Mouse (Mus musculus) urinary bladder, postnatal 25 days (tissue): Measurements from ENCODE around the gene Stox2.

Experiments
- DNase-seq: peaks from one replicate; pipeline ENCODE4 v3.0.0; 2022; ENCODE audit warnings: low spot score

Gene Stox2

DNA sequence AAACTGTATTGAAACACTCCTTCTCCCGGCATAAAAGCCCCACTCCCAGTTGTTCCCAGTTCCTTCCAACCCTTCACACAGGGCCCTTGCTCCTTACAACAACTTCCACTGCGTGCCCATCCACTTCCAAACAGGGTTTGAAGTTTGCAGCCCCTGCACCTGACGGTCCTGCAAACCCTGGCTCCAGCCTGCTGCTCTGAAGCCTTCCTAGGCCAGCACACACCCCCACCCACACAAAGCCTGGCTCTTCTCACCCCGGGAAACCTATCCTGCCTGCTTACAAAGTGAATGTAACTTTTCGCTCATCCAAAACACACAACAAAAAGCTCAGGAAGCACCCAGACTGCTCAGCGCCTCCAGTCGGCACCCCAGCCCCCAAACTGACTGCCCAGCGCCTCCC is 37.1 kb downstream of the Stox2 start:
- no peak for DNase-seq

DNA sequence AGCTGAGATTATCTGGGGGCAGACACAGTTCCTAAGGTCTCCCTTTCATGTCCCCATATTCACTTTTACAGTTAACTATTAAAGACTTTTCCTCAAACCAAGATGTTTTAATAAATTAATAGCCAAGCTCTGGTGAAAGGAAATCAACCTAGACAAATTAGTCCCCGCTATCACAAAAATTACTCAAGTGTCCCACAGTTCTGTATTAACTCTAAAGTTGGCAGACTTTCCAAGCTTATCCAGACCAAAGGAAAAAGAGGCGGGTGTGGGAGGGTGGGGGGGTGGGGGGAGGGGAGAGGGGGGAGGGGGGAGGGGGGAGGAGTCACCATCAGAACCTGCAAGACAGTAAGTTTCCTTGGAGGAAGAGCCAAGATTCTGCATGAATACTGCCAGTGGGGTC is 41.3 kb downstream of the Stox2 start:
- DNase-seq, result no peak

DNA sequence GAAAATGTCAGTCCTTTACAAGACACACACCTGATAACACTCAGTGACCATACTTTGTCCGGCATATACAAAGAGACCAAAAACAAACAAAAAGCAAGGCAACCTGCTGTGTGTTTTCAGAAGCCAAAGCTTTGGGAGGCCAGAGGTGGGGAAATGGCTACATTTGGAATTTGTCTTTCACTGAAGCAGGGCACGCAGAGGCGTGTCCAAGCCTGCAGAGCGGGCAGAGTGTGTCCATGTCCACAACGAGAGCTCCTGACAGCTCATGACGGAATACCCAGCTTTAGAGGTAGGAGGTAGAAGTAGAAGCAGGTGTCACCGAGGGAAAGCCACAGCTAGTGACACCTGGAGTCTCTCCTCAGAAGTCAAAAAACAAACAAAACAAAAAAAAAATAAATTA is 53.2 kb downstream of the Stox2 start:
- peak; percentile 45 for DNase-seq

DNA sequence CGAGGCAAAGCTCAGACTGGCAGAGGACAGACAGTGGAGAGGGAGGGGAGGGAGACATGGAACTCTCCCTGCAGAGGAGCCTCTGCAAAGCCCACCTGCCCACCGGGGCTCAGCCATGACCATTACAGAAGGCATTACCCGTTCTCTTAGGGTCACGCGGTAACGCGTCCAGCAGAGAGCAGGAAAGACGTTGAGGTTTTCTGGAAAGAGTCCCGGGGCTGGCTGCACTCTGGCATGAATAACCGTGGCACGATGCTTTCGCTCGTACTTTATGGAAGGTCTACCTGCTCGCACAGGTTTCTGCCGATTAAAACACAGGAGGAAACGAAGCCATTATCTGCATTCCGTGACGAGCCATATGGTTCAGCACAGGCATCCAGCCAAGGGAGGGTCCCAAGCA is 53.9 kb downstream of the Stox2 start:
- peak; percentile 20 for DNase-seq

DNA sequence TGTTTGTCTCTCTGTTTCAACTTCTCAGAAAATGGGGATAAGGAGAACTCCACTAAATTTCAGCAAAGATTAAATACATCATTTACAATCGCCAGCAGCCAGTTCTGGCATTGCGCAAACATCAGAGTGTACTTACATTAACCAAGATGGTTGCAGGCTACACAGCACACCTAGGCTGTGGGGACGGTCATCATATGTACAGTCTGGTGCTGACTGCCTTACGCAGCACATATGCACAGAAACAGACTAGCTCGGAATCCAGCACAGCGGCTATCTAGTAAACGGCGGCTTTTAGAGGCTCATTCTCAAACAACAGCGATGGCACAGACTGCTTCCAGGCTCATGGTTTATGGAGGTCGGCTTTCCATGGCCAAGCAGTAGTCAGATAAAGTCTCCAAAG is 54.3 kb downstream of the Stox2 start:
- DNase-seq, result no peak

DNA sequence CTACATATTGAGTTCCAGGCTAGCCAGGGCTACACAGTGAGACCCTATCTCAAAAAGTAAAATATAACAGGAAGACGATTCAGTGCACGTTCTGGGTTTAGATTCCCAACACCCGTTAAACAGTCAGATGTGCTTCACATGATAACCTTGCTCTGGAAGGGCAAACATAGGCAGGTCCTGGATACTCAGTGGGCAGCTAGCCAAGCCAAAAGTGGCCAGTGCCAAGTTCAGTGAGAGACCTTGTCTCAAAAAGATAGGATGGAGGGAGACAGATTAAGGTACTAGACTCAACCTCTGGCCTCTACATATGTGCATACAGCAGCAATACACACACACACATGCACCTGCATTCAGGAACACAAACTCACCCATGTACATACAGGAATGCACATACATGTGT is 56.7 kb downstream of the Stox2 start:
- no peak for DNase-seq

DNA sequence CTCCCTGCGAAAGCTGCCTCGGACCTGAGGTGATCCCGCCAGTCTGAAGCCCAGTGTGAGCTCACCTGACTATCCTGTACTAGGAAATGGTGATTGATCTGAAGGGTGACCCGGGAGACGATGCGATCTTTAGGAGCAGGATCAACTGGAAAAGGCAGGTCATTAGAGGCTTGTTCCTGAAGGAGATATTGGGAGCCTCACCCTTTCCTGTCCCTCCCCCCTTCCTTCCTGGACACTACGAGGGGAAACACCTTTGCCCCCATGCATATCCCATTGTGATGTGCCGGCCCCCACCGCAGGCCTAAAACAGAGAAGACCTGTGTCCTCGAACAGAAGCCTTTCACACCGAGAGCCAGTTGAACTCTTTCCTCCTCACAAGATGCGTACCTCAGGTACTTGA is 58.0 kb downstream of the Stox2 start:
- DNase-seq, result no peak

DNA sequence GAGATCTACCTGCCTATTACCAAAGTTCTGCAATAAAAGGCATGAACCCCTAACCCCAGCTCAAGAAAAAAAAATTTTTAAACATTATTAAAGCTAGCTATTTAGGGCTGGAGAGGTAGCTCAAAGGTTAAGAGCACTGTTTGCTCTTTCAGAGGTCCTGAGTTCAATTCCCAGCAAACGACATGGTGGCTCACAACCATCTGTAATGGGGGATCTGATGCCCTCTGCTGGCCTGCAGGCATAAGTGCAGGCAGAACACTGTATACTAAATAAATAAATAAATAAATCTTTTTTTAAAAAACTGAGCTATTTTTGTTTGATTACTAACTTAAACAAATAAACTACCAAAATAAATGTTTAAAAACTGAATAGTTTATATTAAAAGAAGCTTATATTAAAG is 60.4 kb downstream of the Stox2 start:
- no peak for DNase-seq

DNA sequence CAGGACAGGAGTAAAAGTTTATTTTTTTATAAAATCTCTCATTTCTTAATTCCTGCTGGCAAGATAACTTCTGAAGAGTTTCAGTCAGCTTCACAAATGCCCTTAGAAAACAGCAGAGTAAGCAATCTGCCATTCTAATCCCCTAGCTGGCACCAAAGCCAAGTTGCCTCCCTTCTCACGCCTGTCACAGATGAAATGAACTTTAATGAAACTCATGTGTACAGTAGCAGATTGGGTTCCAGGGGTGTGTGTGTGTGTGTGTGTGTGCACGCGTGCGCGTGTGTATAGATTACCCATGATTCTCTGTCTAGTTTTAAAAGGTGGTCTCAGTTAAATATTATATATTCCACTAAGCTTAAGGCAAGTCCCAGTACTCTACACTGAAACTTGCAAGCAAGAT is 62.0 kb downstream of the Stox2 start:
- no peak for DNase-seq

DNA sequence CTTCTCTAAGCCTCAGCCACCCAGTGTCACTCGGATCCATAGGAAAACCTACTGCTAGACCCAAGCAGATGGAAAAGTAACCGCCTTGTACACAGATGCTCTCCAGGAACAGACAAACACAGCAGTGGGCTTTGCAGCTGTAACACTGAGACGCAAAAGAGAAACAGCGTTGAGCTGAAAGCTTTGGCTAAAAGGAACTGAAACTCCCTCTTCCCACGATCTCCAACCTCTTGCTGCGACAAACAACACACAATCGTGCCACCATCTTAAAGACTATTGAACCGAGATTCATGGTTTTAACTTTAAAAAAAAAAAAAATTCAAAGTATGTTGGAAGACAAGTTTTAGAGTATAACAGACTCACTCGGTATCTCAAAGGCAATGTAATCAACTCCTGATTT is 62.5 kb downstream of the Stox2 start:
- DNase-seq, result no peak

DNA sequence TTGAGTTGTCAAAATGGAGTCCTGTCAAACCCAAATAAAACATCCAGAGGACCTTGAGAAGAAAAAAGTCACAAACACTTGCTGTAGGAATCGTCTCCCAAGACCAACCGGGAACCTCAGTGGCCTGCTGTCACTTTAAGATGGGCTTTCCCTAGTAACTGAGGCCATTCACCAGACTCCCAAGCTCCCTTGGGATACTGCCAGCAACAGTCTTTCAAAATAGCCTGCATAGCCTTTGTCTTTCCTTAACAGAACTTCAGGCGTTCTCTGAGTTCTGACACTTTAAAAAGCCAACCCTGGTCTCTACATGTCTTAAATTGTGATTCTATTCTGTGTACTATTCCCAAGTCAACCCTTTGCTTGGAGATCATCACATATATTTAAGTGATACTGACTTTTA is 64.9 kb downstream of the Stox2 start:
- DNase-seq, result no peak

DNA sequence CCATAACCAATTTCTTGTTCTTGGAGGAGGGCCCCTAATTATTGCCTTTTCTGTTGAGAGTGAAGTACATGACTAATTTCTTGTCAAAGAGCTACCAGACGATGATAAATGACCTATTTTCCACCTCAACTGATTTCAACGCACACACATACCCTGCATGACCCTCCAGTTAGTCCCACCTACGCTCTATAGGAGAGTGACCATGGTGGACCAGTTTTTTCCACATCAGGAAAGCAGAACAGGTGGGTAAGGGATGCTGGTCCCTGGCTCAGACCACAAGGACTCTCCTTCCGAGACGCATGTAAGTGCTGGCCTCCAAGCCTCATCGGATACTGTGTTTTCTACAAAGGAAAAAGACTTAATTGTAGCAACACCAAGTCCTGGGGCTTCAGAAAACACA is 65.4 kb downstream of the Stox2 start:
- DNase-seq, result no peak

DNA sequence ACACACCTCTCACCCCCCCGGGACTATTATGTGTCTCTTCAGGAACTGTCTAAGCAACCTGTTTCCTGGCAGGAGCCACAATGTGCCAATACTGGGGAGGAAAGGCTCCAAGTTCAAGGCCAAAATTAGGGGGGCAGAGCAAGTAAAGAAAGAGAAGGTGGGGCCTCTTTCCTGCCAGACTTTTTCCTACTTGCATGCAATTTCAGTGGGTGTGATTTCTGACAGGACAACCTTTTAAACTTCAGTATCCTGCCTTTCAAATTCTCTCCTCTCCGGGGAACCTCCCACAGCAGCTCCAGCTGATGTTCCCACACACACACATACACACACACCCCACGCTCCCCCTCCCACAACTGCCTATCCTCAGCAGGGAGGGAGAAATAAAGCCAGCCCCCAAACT is 66.1 kb downstream of the Stox2 start:
- DNase-seq, result no peak

DNA sequence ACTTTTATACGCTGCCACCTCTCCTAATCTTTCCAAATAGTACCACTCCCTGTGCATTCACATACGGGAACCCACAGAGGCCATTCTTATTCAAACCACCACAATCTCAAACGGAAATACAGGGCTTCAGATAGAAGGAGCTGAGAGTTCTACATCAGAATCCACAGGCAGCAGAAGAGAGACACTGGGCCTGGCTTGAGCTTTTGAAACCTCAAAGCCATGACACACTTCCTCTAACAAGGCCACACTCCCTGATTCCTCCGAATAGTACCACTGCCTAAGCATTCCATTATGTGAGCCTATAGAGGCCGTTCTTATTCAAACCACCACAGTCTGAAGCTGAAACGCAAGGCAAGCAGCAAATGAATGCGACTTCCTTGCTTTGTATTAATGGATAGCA is 69.5 kb downstream of the Stox2 start:
- DNase-seq, result no peak

DNA sequence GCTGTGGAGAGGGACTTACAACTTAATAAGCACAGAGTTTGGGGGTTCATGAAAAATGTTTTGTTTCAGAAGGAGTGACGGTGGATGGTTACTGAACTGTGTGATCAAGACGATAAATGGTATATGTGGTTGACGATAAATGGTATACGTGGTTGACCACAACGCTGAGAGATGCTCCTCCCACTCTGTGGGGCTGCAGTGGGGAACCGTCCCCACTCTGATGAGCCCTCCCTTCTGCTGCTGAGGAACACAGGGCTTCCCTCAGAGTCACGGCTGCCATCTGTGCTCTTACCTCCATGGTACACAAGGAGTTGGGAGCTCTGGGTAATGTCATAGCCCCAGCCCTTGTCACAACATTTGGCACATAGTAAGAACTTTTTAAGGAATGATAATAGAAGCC is 72.4 kb downstream of the Stox2 start:
- no peak for DNase-seq

DNA sequence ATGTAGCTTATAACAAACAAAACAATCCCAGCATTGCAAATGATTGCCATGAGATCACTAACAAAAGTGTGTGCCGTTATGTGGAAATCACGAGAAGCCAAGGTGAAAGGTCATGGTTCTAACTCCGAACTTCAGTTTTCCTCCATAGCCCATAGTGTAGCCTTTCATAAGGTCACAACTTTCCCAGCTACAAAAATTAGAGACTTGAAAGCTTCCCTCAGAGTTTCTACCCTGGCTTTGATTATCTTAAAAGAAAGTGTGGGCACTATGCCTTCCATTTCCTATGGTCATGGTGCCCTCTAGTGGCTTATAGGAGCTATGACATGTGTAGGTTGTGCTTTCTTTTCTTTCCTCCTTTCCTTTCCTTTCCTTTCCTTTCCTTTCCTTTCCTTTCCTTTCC is 74.6 kb downstream of the Stox2 start:
- DNase-seq, result no peak

DNA sequence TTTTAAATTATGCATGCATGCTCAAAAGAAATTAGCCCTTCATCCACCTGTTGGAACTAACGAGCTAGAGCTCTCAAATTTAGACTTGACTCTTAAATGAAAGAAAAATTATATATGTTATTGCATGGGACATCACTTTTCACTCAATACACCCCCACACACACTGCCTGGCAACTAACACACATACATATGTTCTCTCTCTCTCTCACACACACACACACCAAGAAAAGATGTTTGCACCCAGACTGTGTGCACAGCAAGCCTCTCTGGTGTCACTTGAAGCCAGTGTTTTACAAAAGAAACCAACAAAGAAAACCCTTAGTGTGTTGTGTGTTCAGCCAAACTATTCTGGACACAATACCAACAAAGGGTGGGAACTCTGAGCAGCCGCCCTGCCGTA is 75.1 kb downstream of the Stox2 start:
- no peak for DNase-seq

DNA sequence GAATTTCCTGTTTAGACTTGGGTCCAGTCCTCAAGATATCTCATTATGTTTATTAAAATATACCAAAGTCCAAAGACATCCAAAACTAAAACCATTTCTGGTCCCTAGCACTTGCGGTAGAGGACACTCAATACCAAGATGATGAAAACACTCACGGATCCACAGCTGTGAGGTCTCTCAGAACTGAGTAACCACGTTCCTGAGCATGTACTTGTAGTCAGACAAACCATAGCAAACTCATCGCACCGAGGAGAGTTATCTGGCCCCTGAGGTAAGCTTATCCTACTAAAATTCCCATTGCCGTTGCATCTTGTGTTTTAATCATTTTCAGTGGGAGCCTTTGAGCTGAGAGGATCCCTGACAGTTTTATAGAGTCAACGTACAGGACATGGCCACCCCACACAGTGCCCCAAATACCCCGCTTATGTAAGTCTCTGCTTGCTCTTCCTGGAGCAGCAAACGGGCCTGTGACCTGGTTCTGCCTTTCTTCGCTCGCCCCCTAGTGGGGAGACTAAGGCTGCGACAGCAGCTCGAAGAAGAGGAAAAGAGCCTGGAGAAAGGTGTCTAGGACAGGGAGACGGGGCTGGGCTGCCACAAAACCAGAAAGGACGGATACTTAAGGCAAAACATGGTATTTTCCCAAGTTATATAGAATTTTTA is 75.6 kb downstream of the Stox2 start:
- DNase-seq, result peak; percentile 88

DNA sequence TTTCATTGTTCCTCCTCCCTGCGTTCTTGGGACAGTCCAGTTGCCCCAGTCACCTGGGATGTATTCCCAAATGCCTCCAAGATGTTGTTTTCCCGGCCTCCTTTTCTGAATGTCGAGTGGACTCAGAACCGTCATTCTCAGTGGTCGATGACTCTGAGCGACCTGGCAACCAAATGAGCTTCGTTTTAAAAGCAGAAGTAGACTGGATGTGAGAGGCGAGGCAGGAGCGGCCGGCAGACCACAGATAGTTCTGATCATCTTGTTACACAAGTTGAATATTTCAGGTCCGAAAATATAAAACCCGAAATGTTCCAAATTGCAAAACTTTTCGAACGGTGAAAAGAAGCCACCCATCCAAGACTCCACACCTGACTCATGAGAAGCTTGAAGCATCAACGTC is 76.2 kb downstream of the Stox2 start:
- DNase-seq, result no peak

DNA sequence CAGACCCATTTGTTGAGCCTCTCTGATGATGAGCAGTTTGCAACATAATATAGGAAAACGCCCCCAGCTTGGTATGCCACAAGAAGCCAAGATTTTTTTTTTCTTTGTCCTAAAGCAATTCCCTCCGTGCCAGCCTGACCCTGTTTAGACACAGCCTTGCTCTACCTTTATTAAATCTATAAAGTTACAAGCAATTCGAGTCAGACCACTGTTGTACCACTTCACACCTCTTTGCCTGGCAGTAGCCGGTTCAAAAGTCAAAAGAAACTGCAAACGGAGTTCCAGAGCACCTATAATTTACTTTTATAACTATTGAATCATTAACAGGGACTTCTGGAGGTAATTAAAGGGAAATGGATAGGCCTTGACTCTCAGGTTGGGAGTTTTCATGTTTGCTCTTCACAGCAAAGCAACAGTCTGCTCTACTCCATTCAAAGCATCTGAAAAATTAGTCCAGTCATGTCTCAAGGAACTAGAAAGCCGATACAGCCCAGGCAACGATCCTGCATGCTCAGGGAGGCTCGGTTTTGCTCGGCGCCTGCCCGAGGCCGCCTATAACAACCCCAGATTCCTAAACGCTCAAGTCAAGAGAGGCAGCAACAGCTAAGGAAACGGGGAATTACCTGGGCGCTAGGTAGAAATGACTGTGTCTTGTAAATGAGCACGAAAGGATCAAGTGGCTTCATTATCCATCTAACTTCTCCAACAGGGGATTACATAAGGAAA is 77.0 kb downstream of the Stox2 start:
- DNase-seq, result no peak

DNA sequence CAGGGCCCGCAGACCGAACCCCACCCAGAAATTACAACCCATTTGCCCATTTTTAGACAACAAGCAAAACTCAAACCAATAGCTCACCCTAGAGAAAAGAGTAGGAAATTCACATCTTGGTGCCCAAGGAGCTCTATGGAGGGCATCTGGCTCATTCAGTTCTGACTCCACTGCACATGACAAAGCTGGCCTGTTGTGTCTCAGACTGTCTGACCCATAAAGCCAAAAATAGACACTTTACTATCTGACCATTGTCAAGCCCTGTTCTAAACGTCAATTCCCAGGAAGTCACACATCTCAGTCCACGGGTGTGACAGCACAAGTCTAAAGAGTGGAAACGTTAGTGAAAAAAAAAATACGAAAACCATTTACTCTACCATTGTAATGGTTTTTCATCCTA is 79.1 kb downstream of the Stox2 start:
- no peak for DNase-seq

DNA sequence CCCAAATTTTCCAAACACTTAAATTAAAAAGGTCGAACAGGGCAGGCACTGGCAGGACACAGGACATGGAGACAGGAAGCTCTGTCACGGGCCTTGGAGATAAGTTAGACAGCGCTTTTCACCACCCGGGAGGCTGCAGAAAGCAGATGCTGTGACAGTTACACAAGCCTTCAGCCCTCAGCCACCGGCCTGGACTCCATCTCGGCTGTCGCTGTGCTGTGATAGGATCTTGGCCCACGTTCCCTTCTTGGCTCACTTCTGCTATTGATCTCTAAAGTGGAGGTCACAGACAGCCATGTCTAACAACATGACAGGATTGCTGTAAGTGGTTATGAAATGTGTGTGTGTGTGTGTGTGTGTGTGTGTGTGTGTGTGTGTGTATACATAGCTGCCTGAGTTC is 82.9 kb downstream of the Stox2 start:
- DNase-seq, result no peak

DNA sequence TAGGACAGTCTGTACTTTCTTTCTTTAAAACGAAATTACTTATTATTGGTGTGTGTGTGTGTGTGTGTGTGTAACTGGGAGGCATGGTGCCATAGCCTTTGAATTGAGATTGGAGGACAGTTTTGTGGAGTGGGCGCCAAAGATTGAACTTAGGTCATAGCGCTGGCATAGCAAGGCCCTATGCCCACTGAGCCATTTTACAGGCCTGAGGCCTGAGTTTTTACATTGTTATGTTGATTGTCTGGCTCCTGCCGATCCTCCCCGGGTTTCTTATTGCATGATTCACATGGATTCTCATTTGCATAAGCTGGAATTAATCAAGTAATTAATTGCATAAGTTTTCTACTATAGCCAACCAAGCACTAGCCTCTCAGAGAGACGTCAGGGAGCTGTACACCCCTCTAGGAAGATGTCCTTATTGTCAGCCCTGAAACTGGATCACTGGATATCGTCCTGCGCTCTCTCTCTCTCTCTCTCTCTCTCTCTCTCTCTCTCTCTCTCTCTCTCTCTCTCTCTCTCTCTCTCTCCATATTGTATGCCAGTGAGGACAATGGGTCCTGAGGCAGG is 90.7 kb downstream of the Stox2 start:
- DNase-seq, result no peak
